Mouse (Mus musculus): ENCODE data around the gene Prss57. TPM values are rescaled to one million over a fixed set of nuclear protein-coding genes. Genes with fewer than 3 reads are reported as not detected.

The Prss57 gene
- total RNA-seq (2017), result 0.21 to 2.1 TPM in 2 of 3 replicates, not detected in the other

- ATAC-seq (replicated peaks; ENCODE audit: insufficient number of reproducible peaks, low FRiP score, low TSS enrichment, poor library complexity, severe bottlenecking), result no peak
Measured at GRCm38 (mm10) chr10:79790861-79791260, at the start of gene Prss57. Prss57 (minus strand) TSS chr10:79790961.

GRCm38 (mm10) chr10:79840091-79840490, 49.3 kb upstream of the Prss57 start:
- ATAC-seq (replicated peaks; ENCODE audit: insufficient number of reproducible peaks, low FRiP score, low TSS enrichment, poor library complexity, severe bottlenecking), result no peak

- no peak for ATAC-seq (replicated peaks; ENCODE audit: insufficient number of reproducible peaks, low FRiP score, low TSS enrichment, poor library complexity, severe bottlenecking)
Measured at GRCm38 (mm10) chr10:79838151-79838550, 47.4 kb upstream of the Prss57 start.

- ATAC-seq (replicated peaks; ENCODE audit: insufficient number of reproducible peaks, low FRiP score, low TSS enrichment, poor library complexity, severe bottlenecking), result no peak
Measured at GRCm38 (mm10) chr10:79836918-79837317, 46.2 kb upstream of the Prss57 start.

GRCm38 (mm10) chr10:79834769-79835398, 44.1 kb upstream of the Prss57 start:
- peak; percentile 72 for ATAC-seq (replicated peaks; ENCODE audit: insufficient number of reproducible peaks, low FRiP score, low TSS enrichment, poor library complexity, severe bottlenecking)

GRCm38 (mm10) chr10:79832786-79833181, 42.0 kb upstream of the Prss57 start:
- ATAC-seq (replicated peaks; ENCODE audit: insufficient number of reproducible peaks, low FRiP score, low TSS enrichment, poor library complexity, severe bottlenecking), result no peak

- ATAC-seq (replicated peaks; ENCODE audit: insufficient number of reproducible peaks, low FRiP score, low TSS enrichment, poor library complexity, severe bottlenecking), result no peak
Measured at GRCm38 (mm10) chr10:79832026-79832785, 41.4 kb upstream of the Prss57 start.

- ATAC-seq (replicated peaks; ENCODE audit: insufficient number of reproducible peaks, low FRiP score, low TSS enrichment, poor library complexity, severe bottlenecking), result no peak
Measured at GRCm38 (mm10) chr10:79831583-79831982, 40.8 kb upstream of the Prss57 start.

- no peak for ATAC-seq (replicated peaks; ENCODE audit: insufficient number of reproducible peaks, low FRiP score, low TSS enrichment, poor library complexity, severe bottlenecking)
Measured at GRCm38 (mm10) chr10:79824413-79824812, 33.7 kb upstream of the Prss57 start.

- ATAC-seq (replicated peaks; ENCODE audit: insufficient number of reproducible peaks, low FRiP score, low TSS enrichment, poor library complexity, severe bottlenecking), result no peak
Measured at GRCm38 (mm10) chr10:79823011-79823410, 32.2 kb upstream of the Prss57 start.

GRCm38 (mm10) chr10:79822372-79822771, 31.6 kb upstream of the Prss57 start:
- no peak for ATAC-seq (replicated peaks; ENCODE audit: insufficient number of reproducible peaks, low FRiP score, low TSS enrichment, poor library complexity, severe bottlenecking)

GRCm38 (mm10) chr10:79821731-79822130, 31.0 kb upstream of the Prss57 start:
- no peak for ATAC-seq (replicated peaks; ENCODE audit: insufficient number of reproducible peaks, low FRiP score, low TSS enrichment, poor library complexity, severe bottlenecking)

GRCm38 (mm10) chr10:79820782-79821181, 30.0 kb upstream of the Prss57 start, which contains the start of gene Misp:
Misp (plus strand) TSS chr10:79820989.
- ATAC-seq (replicated peaks; ENCODE audit: insufficient number of reproducible peaks, low FRiP score, low TSS enrichment, poor library complexity, severe bottlenecking), result no peak

- ATAC-seq (replicated peaks; ENCODE audit: insufficient number of reproducible peaks, low FRiP score, low TSS enrichment, poor library complexity, severe bottlenecking), result no peak
Measured at GRCm38 (mm10) chr10:79820277-79820676, 29.5 kb upstream of the Prss57 start.

GRCm38 (mm10) chr10:79819606-79820005, 28.8 kb upstream of the Prss57 start:
- no peak for ATAC-seq (replicated peaks; ENCODE audit: insufficient number of reproducible peaks, low FRiP score, low TSS enrichment, poor library complexity, severe bottlenecking)

GRCm38 (mm10) chr10:79818225-79818624, 27.5 kb upstream of the Prss57 start:
- no peak for ATAC-seq (replicated peaks; ENCODE audit: insufficient number of reproducible peaks, low FRiP score, low TSS enrichment, poor library complexity, severe bottlenecking)

- no peak for ATAC-seq (replicated peaks; ENCODE audit: insufficient number of reproducible peaks, low FRiP score, low TSS enrichment, poor library complexity, severe bottlenecking)
Measured at GRCm38 (mm10) chr10:79817111-79817510, 26.4 kb upstream of the Prss57 start.

- no peak for ATAC-seq (replicated peaks; ENCODE audit: insufficient number of reproducible peaks, low FRiP score, low TSS enrichment, poor library complexity, severe bottlenecking)
Measured at GRCm38 (mm10) chr10:79815671-79816494, 25.1 kb upstream of the Prss57 start.

- no peak for ATAC-seq (replicated peaks; ENCODE audit: insufficient number of reproducible peaks, low FRiP score, low TSS enrichment, poor library complexity, severe bottlenecking)
Measured at GRCm38 (mm10) chr10:79814271-79814842, 23.6 kb upstream of the Prss57 start.
